35 mouse cellular contexts compared by ENCODE assay signal in genomic region chr6:125307091-125307490, GRCm38 (mm10). TPM values are rescaled to one million over a fixed set of nuclear protein-coding genes. Genes with fewer than 3 reads are reported as not detected.
"Had no signal": no experiment of that assay in that cellular context is flagged by ENCODE, and none has a peak within 500 bp of the region (broad histone marks: within the 10 kb centered on the region; RNA-seq: fewer than 3 reads in every experiment).

No protein-coding gene starts in this region.

- DNase-seq: gastrocnemius, postnatal 10 days; gastrocnemius, postnatal 25 days; heart, postnatal 4 days; kidney, adult 18-20 months; kidney, adult 8-10 months; kidney, postnatal 25 days; kidney, postnatal 4 days; liver; liver, embryonic 13.5 days; liver, postnatal 0 days had no signal

- H3K4me3 ChIP-seq: gastrocnemius, adult 2 months; hindbrain, embryonic 10.5 days; hindbrain, embryonic 12.5 days; intestine, embryonic 15.5 days; layer of hippocampus, adult 2 months; left cerebral cortex, adult 2 months; liver, embryonic 13.5 days; liver, embryonic 15.5 days had no signal

- H3K9ac ChIP-seq: hindbrain, embryonic 12.5 days; hindbrain, embryonic 14.5 days; intestine, embryonic 15.5 days; liver, embryonic 13.5 days; liver, embryonic 15.5 days; liver, postnatal 0 days had no signal

- H3K4me2 ChIP-seq: heart, embryonic 11.5 days; hindbrain, embryonic 12.5 days; hindbrain, embryonic 14.5 days; intestine, embryonic 15.5 days; liver, embryonic 11.5 days; liver, embryonic 13.5 days; liver, embryonic 15.5 days had no signal

- H3K27ac ChIP-seq: gastrocnemius, adult 2 months; hindbrain, embryonic 12.5 days; hindbrain, embryonic 14.5 days; intestine, embryonic 15.5 days; layer of hippocampus, adult 2 months; left cerebral cortex, adult 2 months; liver, embryonic 13.5 days; liver, embryonic 15.5 days had no signal

- ATAC-seq: hindbrain, embryonic 16.5 days; inflammation-experienced regulatory T-cells, adult 6 months; intestine, embryonic 15.5 days; intestine, postnatal 0 days; liver, postnatal 0 days had no signal

- H3K27me3 ChIP-seq: hindbrain, embryonic 12.5 days; intestine, embryonic 15.5 days; liver, embryonic 13.5 days; liver, embryonic 15.5 days had no signal

- H3K9me3 ChIP-seq: hindbrain, embryonic 12.5 days; intestine, embryonic 15.5 days; liver, embryonic 13.5 days; liver, embryonic 15.5 days had no signal

RNA-seq across cellular contexts. Expression of gene Scnn1a, which starts 13.4 kb away (rescaled TPM):
- polyA plus RNA-seq: inflammation-experienced regulatory T-cells, adult 6 months had no signal

RNA-seq across cellular contexts. Expression of gene Tuba3a, which starts 21.2 kb away (rescaled TPM):
- total RNA-seq: gastrocnemius, adult 2 months; gastrocnemius, postnatal 10 days; gastrocnemius, postnatal 25 days; gastrocnemius, postnatal 4 days; granulocyte monocyte progenitor cell, adult 5-6 weeks; heart, adult 8-10 months; heart, postnatal 25 days; heart, postnatal 4 days; layer of hippocampus, adult 2 months; layer of hippocampus, postnatal 10 days; layer of hippocampus, postnatal 25 days; left cerebral cortex, adult 2 months; left cerebral cortex, postnatal 14 days; left cerebral cortex, postnatal 36 days had no signal
- polyA plus RNA-seq: frontal cortex, adult 2 months; heart, embryonic 14.5 days; heart, postnatal 0 days; hindbrain, embryonic 10.5 days; hindbrain, embryonic 12.5 days; hindbrain, embryonic 14.5 days; intestine, embryonic 15.5 days; intestine, postnatal 0 days; kidney, embryonic 14.5 days; liver, embryonic 11.5 days; liver, embryonic 13.5 days; liver, embryonic 15.5 days; liver, postnatal 0 days had no signal
